Mouse (Mus musculus) spleen, adult 2 months (tissue): ENCODE measurements around the gene Pcbp2.

Experiments used
- CTCF ChIP-seq: fragments of 200-500 bp; IDR thresholded peaks from 2 replicates; pipeline ENCODE4 v1.5.1; 2011; ENCODE audit warnings: mild to moderate bottlenecking, inconsistent platforms; ENCODE audit not compliant: insufficient read depth, insufficient read length, insufficient replicate concordance; ENCODE audit errors: extremely low read depth
- POLR2A ChIP-seq: fragments of 200-500 bp; IDR thresholded peaks from 2 replicates; pipeline ENCODE4 v1.6.1; 2011; ENCODE audit warnings: low read depth, low read length, inconsistent platforms

DNA sequence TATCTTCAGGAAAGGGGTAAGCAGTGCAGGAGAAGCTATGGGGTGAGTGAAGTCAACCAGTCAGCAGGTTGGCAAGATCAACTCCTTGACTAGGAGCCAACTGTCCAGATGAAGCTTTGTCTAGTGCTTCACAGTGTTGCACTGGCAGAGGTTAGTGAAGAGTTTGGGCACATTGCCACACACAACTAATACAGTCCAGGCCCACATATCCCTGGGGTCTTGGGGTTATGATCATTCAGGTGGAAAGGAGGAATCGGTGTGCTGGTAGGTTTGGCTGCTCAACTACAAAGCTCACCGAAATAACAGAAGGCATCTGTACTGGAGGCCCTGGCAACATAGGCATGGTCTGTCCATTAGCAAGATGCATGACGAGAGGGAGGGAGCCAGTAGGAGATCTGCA is 77.1 kb downstream of the Pcbp2 start:
- TF ChIP-seq CTCF (no peak), POLR2A (no peak)
